Mouse (Mus musculus): Measurements from ENCODE around the gene Wdr46. TPM values are rescaled to one million over a fixed set of nuclear protein-coding genes. Genes with fewer than 3 reads are reported as not detected.

Wdr46 gene
- polyA plus RNA-seq, 1 experiment, result 6.7 TPM

Other genes with a start within 250 kb of the Wdr46 start
- gene March2, start 222.0 kb upstream of the Wdr46 start, polyA plus RNA-seq (2012), result 80.5 and 112 TPM in 2 replicates
- gene Rab11b, start 180.1 kb upstream of the Wdr46 start, polyA plus RNA-seq (2012), result 26.5 and 41.4 TPM in 2 replicates
- gene Angptl4, start 158.8 kb upstream of the Wdr46 start, polyA plus RNA-seq (2012), result 0.07 TPM in 1 of 2 replicates, not detected in the other
- gene Kank3, start 130.1 kb upstream of the Wdr46 start, polyA plus RNA-seq (2012), result 0.03 TPM in 2 replicates
- gene Rps28, start 116.1 kb upstream of the Wdr46 start, polyA plus RNA-seq (2012), result 366 and 664 TPM in 2 replicates
- gene Ndufa7, start 116.1 kb upstream of the Wdr46 start, polyA plus RNA-seq (2012), result 125 and 152 TPM in 2 replicates
- gene Cd320, start 97.6 kb upstream of the Wdr46 start, polyA plus RNA-seq (2012), result 0.26 and 0.86 TPM in 2 replicates
- not detected in 2 replicates for gene Gm7029, start 66.8 kb upstream of the Wdr46 start, polyA plus RNA-seq (2012)
- 24.3 and 25.8 TPM in 2 replicates for gene Kifc1, start 50.0 kb upstream of the Wdr46 start, polyA plus RNA-seq (2012)
- 0.08 TPM in 1 of 2 replicates, not detected in the other for gene Platr17, start 35.5 kb upstream of the Wdr46 start, polyA plus RNA-seq (2012)
- gene Daxx, start 31.2 kb upstream of the Wdr46 start, polyA plus RNA-seq (2012), result 1.4 TPM in 2 replicates
- 14.7 and 21.8 TPM in 2 replicates for gene Tapbp, start 24.8 kb upstream of the Wdr46 start, polyA plus RNA-seq (2012)
- 5.6 and 5.7 TPM in 2 replicates for gene Zbtb22, start 24.8 kb upstream of the Wdr46 start, polyA plus RNA-seq (2012)
- 3.1 and 3.5 TPM in 2 replicates for gene Rgl2, start 11.1 kb upstream of the Wdr46 start, polyA plus RNA-seq (2012)
- 48.7 and 66.5 TPM in 2 replicates for gene Pfdn6, start 317 bp upstream of the Wdr46 start, polyA plus RNA-seq (2012)
- 0.21 and 0.45 TPM in 2 replicates for gene B3galt4, start 10.8 kb downstream of the Wdr46 start, polyA plus RNA-seq (2012)
- gene Vps52, start 15.2 kb downstream of the Wdr46 start, polyA plus RNA-seq (2012), result 10.1 and 11.6 TPM in 2 replicates
- gene Rps18, start 15.3 kb downstream of the Wdr46 start, polyA plus RNA-seq (2012), result 11.8 and 13.8 TPM in 2 replicates
- 0.91 and 0.94 TPM in 2 replicates for gene H2-K1, start 59.7 kb downstream of the Wdr46 start, polyA plus RNA-seq (2012)
- 1.8 and 2.5 TPM in 2 replicates for gene Ring1, start 84.0 kb downstream of the Wdr46 start, polyA plus RNA-seq (2012)
- 1.4 TPM in 2 replicates for gene H2-Ke6, start 87.4 kb downstream of the Wdr46 start, polyA plus RNA-seq (2012)
- 3.5 TPM in 2 replicates for gene Slc39a7, start 91.0 kb downstream of the Wdr46 start, polyA plus RNA-seq (2012)
- gene Rxrb, start 91.2 kb downstream of the Wdr46 start, polyA plus RNA-seq (2012), result 10.1 and 11.3 TPM in 2 replicates
- gene Col11a2, start 98.8 kb downstream of the Wdr46 start, polyA plus RNA-seq (2012), result 0.45 and 0.56 TPM in 2 replicates
- 0.04 and 0.14 TPM in 2 replicates for gene H2-Oa, start 151.7 kb downstream of the Wdr46 start, polyA plus RNA-seq (2012)
- gene H2-DMa, start 178.9 kb downstream of the Wdr46 start, polyA plus RNA-seq (2012), result 0.46 and 1.0 TPM in 2 replicates
- gene Brd2, start 182.0 kb downstream of the Wdr46 start, polyA plus RNA-seq (2012), result 28.3 and 30.4 TPM in 2 replicates
- not detected in 2 replicates for gene H2-DMb2, start 202.6 kb downstream of the Wdr46 start, polyA plus RNA-seq (2012)
- not detected in 2 replicates for gene H2-DMb1, start 212.4 kb downstream of the Wdr46 start, polyA plus RNA-seq (2012)
- gene Tap1, start 246.9 kb downstream of the Wdr46 start, polyA plus RNA-seq (2012), result 0.05 and 0.06 TPM in 2 replicates
- gene Psmb9, start 247.1 kb downstream of the Wdr46 start, polyA plus RNA-seq (2012), result 0.05 and 0.10 TPM in 2 replicates